9 mouse cellular contexts compared by ENCODE assay signal in the genomic region with DNA sequence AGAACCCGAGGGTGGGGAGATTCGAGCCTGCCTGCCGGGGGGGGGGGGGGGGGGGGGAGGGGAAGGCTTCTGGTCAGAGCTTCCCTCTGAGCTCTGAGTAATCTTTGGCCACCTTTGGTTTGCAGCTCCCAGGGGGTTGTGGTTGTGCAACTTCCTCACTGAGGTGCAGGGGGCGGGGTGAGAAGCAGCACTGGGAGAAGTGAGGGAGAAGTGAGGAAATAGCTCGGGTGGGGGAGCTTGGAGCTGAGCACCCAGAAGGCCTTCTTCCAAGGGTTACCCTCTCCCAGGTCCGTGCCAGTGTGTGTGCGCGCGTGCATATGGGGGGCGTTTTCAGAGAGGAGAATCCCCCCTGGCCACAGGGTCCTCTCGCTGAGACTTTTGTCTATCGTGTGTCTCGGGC. TPM values are rescaled to one million over a fixed set of nuclear protein-coding genes. Genes with fewer than 3 reads are reported as not detected.
DNase-seq lines count a peak whose midpoint lies in the region; ATAC-seq and TF ChIP-seq lines count a peak whose summit lies in the region.
"Had no signal": no experiment of that assay in that cellular context is flagged by ENCODE, and none has a peak within 500 bp of the region (broad histone marks: within the 10 kb centered on the region; RNA-seq: fewer than 3 reads in every experiment).

No protein-coding gene starts in this region.

- DNase-seq in heart, adult 18-20 months = peak; percentile 86 to 91
- DNase-seq in adrenal gland, postnatal 25 days = peak; percentile 48
- DNase-seq in natural killer cell, adult 2 months (ENCODE audit: low spot score in 2 of 2) = peak; percentile 70
- no peak for DNase-seq in embryo, embryonic 10 days (ENCODE audit: low spot score)
- DNase-seq in embryo, embryonic 11 days = no peak

- H3K9ac ChIP-seq in heart, embryonic 12.5 days = no peak overlapping the region
- H3K9ac ChIP-seq in intestine, postnatal 0 days (ENCODE audit: low read depth, low read length) = no peak overlapping the region
- H3K9ac ChIP-seq: limb, embryonic 12.5 days had no signal

- TF ChIP-seq CTCF in intestine, postnatal 0 days (IDR thresholded peaks at IDR 0.05; ENCODE audit: low read depth) = no peak

- no peak overlapping the region for H3K4me3 ChIP-seq in heart, embryonic 12.5 days
- no peak overlapping the region for H3K4me3 ChIP-seq in intestine, postnatal 0 days (ENCODE audit: low read depth, low read length)
- H3K4me3 ChIP-seq: limb, embryonic 12.5 days had no signal

- H3K27me3 ChIP-seq in heart, embryonic 12.5 days (replicated peaks) = no peaks in the 10 kb centered on the region
- H3K27me3 ChIP-seq in intestine, postnatal 0 days (replicated peaks; ENCODE audit: control insufficient read depth, insufficient read depth, low read length) = no peaks in the 10 kb centered on the region
- H3K27me3 ChIP-seq: limb, embryonic 12.5 days had no signal

- ATAC-seq in heart, embryonic 12.5 days (ENCODE audit: insufficient number of reproducible peaks, low FRiP score) = no peak
- peak; percentile 63 for ATAC-seq in intestine, postnatal 0 days
- no peak for ATAC-seq in erythroid progenitor cell, adult 5-6 weeks (replicated peaks; ENCODE audit: low FRiP score, poor library complexity, severe bottlenecking)

- no peak overlapping the region for H3K4me2 ChIP-seq in heart, embryonic 12.5 days
- H3K4me2 ChIP-seq in intestine, postnatal 0 days (replicated peaks; ENCODE audit: low read depth) = peak overlapping the region; percentile 48
- H3K4me2 ChIP-seq: limb, embryonic 12.5 days had no signal

- peaks cover 5% of the 10 kb centered on the region; the same call in 1 of the 2 replicates for H3K9me3 ChIP-seq in heart, embryonic 12.5 days (replicated peaks)
- H3K9me3 ChIP-seq in intestine, postnatal 0 days (ENCODE audit: control insufficient read depth) = no peaks in the 10 kb centered on the region

- peaks cover 15% of the 10 kb centered on the region for H3K36me3 ChIP-seq in heart, embryonic 12.5 days
- no peaks in the 10 kb centered on the region for H3K36me3 ChIP-seq in intestine, postnatal 0 days (ENCODE audit: control insufficient read depth, insufficient read depth)
- H3K36me3 ChIP-seq: limb, embryonic 12.5 days had no signal

- H3K27ac ChIP-seq in heart, embryonic 12.5 days (ENCODE audit: poor library complexity, severe bottlenecking) = no peak overlapping the region
- H3K27ac ChIP-seq in intestine, postnatal 0 days (ENCODE audit: low read depth, low read length) = peak overlapping the region; percentile 82
- H3K27ac ChIP-seq: limb, embryonic 12.5 days had no signal

- H3K4me1 ChIP-seq in heart, embryonic 12.5 days (replicated peaks) = peaks cover 52% of the 10 kb centered on the region
- H3K4me1 ChIP-seq in intestine, postnatal 0 days (replicated peaks; ENCODE audit: control insufficient read depth, insufficient read depth, low read length) = 0 out of 2 replicates have a peak, but pooled peaks cover 9% of the 10 kb centered on the region
- H3K4me1 ChIP-seq: limb, embryonic 12.5 days had no signal

- 77% methylated on average over 12 of the region's 13 CpGs for WGBS in heart, embryonic 12.5 days
- WGBS in intestine, postnatal 0 days = 62% methylated on average over 11 of the region's 13 CpGs

RNA-seq across cellular contexts. Expression of a gene that starts 17.4 kb away (rescaled TPM):
- 10 to 100 TPM; 35.0 to 40.0 TPM for total RNA-seq in heart, adult 18-20 months (2021)
- 22.7 and 24.5 TPM in 2 replicates for polyA plus RNA-seq in heart, embryonic 12.5 days (2016; fragmentation: Nextera tagmentation; extraction: Ambion mirVana)
- 21.1 and 28.0 TPM in 2 replicates for total RNA-seq in adrenal gland, postnatal 25 days (2021)
- polyA plus RNA-seq in intestine, postnatal 0 days (2015; fragmentation: Nextera tagmentation; extraction: Ambion mirVana) = 30.0 and 34.5 TPM in 2 replicates
- total RNA-seq in erythroid progenitor cell, adult 5-6 weeks (2015; ENCODE audit: low replicate concordance) = 9.0 and 13.0 TPM in 2 replicates
- total RNA-seq in erythroid progenitor cell, adult 5-6 weeks (2017; ENCODE audit: low replicate concordance) = 0.23 and 5.4 TPM in 2 replicates

RNA-seq across cellular contexts. Expression of a gene that starts 27.6 kb away (rescaled TPM):
- not detected for total RNA-seq in heart, adult 18-20 months (2021)
- polyA plus RNA-seq in heart, embryonic 12.5 days (2016; fragmentation: Nextera tagmentation; extraction: Ambion mirVana) = not detected in 2 replicates
- total RNA-seq in adrenal gland, postnatal 25 days (2021) = not detected in 2 replicates
- polyA plus RNA-seq in intestine, postnatal 0 days (2015; fragmentation: Nextera tagmentation; extraction: Ambion mirVana) = 7.4 and 24.6 TPM in 2 replicates
- total RNA-seq in erythroid progenitor cell, adult 5-6 weeks (2015; ENCODE audit: low replicate concordance) = not detected in 2 replicates
- not detected in 2 replicates for total RNA-seq in erythroid progenitor cell, adult 5-6 weeks (2017; ENCODE audit: low replicate concordance)
- polyA plus RNA-seq: limb, embryonic 12.5 days had no signal

RNA-seq across cellular contexts. Expression of a gene that starts 59.7 kb away (rescaled TPM):
- total RNA-seq in heart, adult 18-20 months (2021) = 1 to 10 TPM; 4.3 to 5.1 TPM
- 0.56 TPM in 1 of 2 replicates, not detected in the other for polyA plus RNA-seq in heart, embryonic 12.5 days (2016; fragmentation: Nextera tagmentation; extraction: Ambion mirVana)
- total RNA-seq in adrenal gland, postnatal 25 days (2021) = 1.7 and 4.3 TPM in 2 replicates
- polyA plus RNA-seq in intestine, postnatal 0 days (2015; fragmentation: Nextera tagmentation; extraction: Ambion mirVana) = 0.33 and 0.64 TPM in 2 replicates
- total RNA-seq in erythroid progenitor cell, adult 5-6 weeks (2015; ENCODE audit: low replicate concordance) = not detected in 2 replicates
- not detected in 2 replicates for total RNA-seq in erythroid progenitor cell, adult 5-6 weeks (2017; ENCODE audit: low replicate concordance)
- polyA plus RNA-seq: limb, embryonic 12.5 days had no signal

RNA-seq across cellular contexts. Expression of a gene that starts 60.0 kb away (rescaled TPM):
- under 1 TPM; 0.40 to 0.75 TPM for total RNA-seq in heart, adult 18-20 months (2021)
- polyA plus RNA-seq in heart, embryonic 12.5 days (2016; fragmentation: Nextera tagmentation; extraction: Ambion mirVana) = 0.15 and 0.19 TPM in 2 replicates
- 0.91 TPM in 1 of 2 replicates, not detected in the other for total RNA-seq in adrenal gland, postnatal 25 days (2021)
- polyA plus RNA-seq in intestine, postnatal 0 days (2015; fragmentation: Nextera tagmentation; extraction: Ambion mirVana) = 0.12 TPM in 1 of 2 replicates, not detected in the other
- not detected in 2 replicates for total RNA-seq in erythroid progenitor cell, adult 5-6 weeks (2015; ENCODE audit: low replicate concordance)
- total RNA-seq in erythroid progenitor cell, adult 5-6 weeks (2017; ENCODE audit: low replicate concordance) = not detected in 2 replicates

Comparison
In these comparisons a context has a peak if more than half of its experiments do, and no peak if none do; other contexts are left out.
1. DNase-seq: peak in heart, adult 18-20 months (2 of 2), adrenal gland, postnatal 25 days (single experiment) and natural killer cell, adult 2 months (2 of 2); none in embryo, embryonic 10 days (single experiment) and embryo, embryonic 11 days (single experiment).